Mouse (Mus musculus) lung, postnatal 25 days (tissue): ENCODE results near the gene Gm20388.
A peak's percentile ranks its signal among the peaks of the same experiment; 100 is the strongest.

Source experiments
- DNase-seq: peaks from one replicate; pipeline ENCODE4 v3.0.0; 2022; ENCODE audit warnings: low spot score

Gm20388 gene

GRCm38 (mm10) chr8:122644175-122644954 lies 2733.7 kb downstream of the Gm20388 start:
- DNase-seq, result no peak

GRCm38 (mm10) chr8:122646337-122646736 lies 2735.7 kb downstream of the Gm20388 start:
- DNase-seq, result no peak

GRCm38 (mm10) chr8:122648192-122648970 lies 2737.7 kb downstream of the Gm20388 start:
- no peak for DNase-seq

GRCm38 (mm10) chr8:122651326-122651921 lies 2740.8 kb downstream of the Gm20388 start:
- no peak for DNase-seq

- no peak for DNase-seq
Observed at GRCm38 (mm10) chr8:122652643-122653042, 2742.0 kb downstream of the Gm20388 start.

GRCm38 (mm10) chr8:122654768-122655167 lies 2744.1 kb downstream of the Gm20388 start:
- peak; percentile 90 for DNase-seq

- DNase-seq, result peak; percentile 91
Observed at GRCm38 (mm10) chr8:122656056-122656999, 2745.7 kb downstream of the Gm20388 start.

GRCm38 (mm10) chr8:122658149-122658806 lies 2747.6 kb downstream of the Gm20388 start:
- DNase-seq, result no peak

- no peak for DNase-seq
Observed at GRCm38 (mm10) chr8:122658807-122659160, 2748.1 kb downstream of the Gm20388 start.

GRCm38 (mm10) chr8:122660022-122660421 lies 2749.4 kb downstream of the Gm20388 start:
- no peak for DNase-seq

- peak; percentile 74 for DNase-seq
Observed at GRCm38 (mm10) chr8:122661138-122661537, 2750.5 kb downstream of the Gm20388 start.

GRCm38 (mm10) chr8:122661894-122662293 lies 2751.3 kb downstream of the Gm20388 start:
- DNase-seq, result no peak

GRCm38 (mm10) chr8:122663106-122663505 lies 2752.5 kb downstream of the Gm20388 start:
- DNase-seq, result no peak

GRCm38 (mm10) chr8:122663670-122664069 lies 2753.0 kb downstream of the Gm20388 start:
- no peak for DNase-seq

- peak; percentile 79 for DNase-seq
Observed at GRCm38 (mm10) chr8:122665221-122665620, 2754.6 kb downstream of the Gm20388 start.

- peak; percentile 86 for DNase-seq
Observed at GRCm38 (mm10) chr8:122665667-122666316, 2755.2 kb downstream of the Gm20388 start.

- peak; percentile 80 for DNase-seq
Observed at GRCm38 (mm10) chr8:122666338-122666764, 2755.7 kb downstream of the Gm20388 start.

- no peak for DNase-seq
Observed at GRCm38 (mm10) chr8:122666827-122667226, 2756.2 kb downstream of the Gm20388 start.

GRCm38 (mm10) chr8:122667854-122668253 lies 2757.2 kb downstream of the Gm20388 start:
- DNase-seq, result no peak

- DNase-seq, result no peak
Observed at GRCm38 (mm10) chr8:122669370-122669769, 2758.7 kb downstream of the Gm20388 start.

- no peak for DNase-seq
Observed at GRCm38 (mm10) chr8:122670001-122670400, 2759.4 kb downstream of the Gm20388 start.
